Mouse (Mus musculus) right cerebral cortex, postnatal 4 days (tissue): ENCODE measurements around the gene Misp.

Experiments used
- DNase-seq: peaks from one replicate; pipeline ENCODE4 v3.0.0-alpha.2; 2022

Misp gene

DNA sequence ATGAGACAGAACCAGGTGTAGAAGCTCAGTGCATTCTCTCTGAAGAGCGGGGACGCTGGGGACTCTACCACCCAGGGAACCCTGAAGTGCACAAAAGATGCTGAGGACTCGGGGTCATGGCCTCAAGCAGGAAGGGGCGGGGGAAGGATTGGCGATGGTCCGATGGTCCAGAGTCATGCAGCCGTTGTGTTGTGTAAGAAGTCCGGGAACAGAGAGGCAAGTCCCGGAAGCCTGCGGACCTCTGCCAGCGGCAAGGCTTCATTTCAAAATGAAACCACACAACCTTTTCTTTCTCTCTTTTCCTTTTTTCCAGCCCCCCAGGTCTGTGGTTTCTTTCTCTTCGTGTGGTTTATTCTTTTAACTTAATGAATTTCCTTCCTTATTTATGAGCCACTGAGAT, 57.0 kb downstream of the Misp start:
- no peak for DNase-seq

DNA sequence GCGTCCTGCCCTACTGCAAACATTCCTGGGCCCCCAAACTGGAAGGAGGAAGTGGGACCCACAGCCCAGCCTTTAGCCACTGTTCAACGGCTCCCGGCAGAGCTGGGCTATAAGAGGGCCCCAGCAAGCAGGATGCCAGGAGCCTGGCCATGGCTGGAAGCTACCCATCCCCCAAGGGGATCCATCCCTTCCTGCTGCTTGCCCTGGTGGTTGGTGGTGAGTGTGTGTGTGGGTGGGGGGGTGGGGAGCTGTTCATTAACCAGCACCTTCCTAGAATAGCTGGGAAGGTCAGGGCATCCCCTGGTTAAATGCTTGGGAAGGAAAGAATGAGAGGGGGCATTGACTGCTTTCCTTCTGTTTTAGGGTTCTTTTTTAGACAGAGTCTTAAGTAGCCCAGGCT, 58.7 kb downstream of the Misp start:
- DNase-seq: no peak
